Mouse (Mus musculus) hindbrain, embryonic 16.5 days (tissue): ENCODE measurements around the gene Vwf. TPM values are rescaled to one million over a fixed set of nuclear protein-coding genes. Genes with fewer than 3 reads are reported as not detected.

Source experiments
- ATAC-seq: fragments of 200-750 bp; cut with Nextera tagmentation; 2 replicates; pipeline ENCODE4 v1.8.0; 2017; ENCODE audit warnings: moderate TSS enrichment, moderate library complexity
- H3K27ac ChIP-seq: fragments of 300-500 bp; sonication (generic); 2 replicates; pipeline ENCODE4 v1.5.1; 2014; ENCODE audit warnings: low read depth, mild to moderate bottlenecking, control low read depth, low read length, moderate library complexity
- H3K27me3 ChIP-seq: fragments of 300-500 bp; sonication (generic); replicated peaks from 2 replicates; pipeline ENCODE4 v1.6.1; 2014; ENCODE audit warnings: low read length; ENCODE audit not compliant: control insufficient read depth, insufficient read depth
- H3K36me3 ChIP-seq: fragments of 300-500 bp; sonication (generic); 2 replicates; pipeline ENCODE4 v1.6.1; 2014; ENCODE audit warnings: mild to moderate bottlenecking, low read length, moderate library complexity, mixed read lengths; ENCODE audit not compliant: control insufficient read depth, insufficient read depth
- H3K4me1 ChIP-seq: fragments of 300-500 bp; sonication (generic); 2 replicates; pipeline ENCODE4 v1.6.1; 2014; ENCODE audit warnings: low read depth, low read length; ENCODE audit not compliant: control insufficient read depth, insufficient read depth
- H3K4me2 ChIP-seq: fragments of 300-500 bp; sonication (generic); 2 replicates; pipeline ENCODE4 v1.6.1; 2014; ENCODE audit warnings: mild to moderate bottlenecking, low read length, control low read depth, moderate library complexity
- H3K4me3 ChIP-seq: fragments of 300-500 bp; sonication (generic); 2 replicates; pipeline ENCODE4 v1.5.1; 2014; ENCODE audit warnings: mild to moderate bottlenecking, low read length, control low read depth, moderate library complexity
- H3K9ac ChIP-seq: fragments of 300-500 bp; sonication (generic); 2 replicates; pipeline ENCODE4 v1.6.1; 2014; ENCODE audit warnings: low read depth, mild to moderate bottlenecking, control low read depth, low read length, moderate library complexity
- H3K9me3 ChIP-seq: fragments of 300-500 bp; sonication (generic); 2 replicates; pipeline ENCODE4 v1.6.1; 2014; ENCODE audit warnings: mild to moderate bottlenecking, low read length, moderate library complexity; ENCODE audit not compliant: control insufficient read depth
- WGBS: fragments of 180-500 bp; shearing (Covaris S2); extraction: QIAGEN DNeasy Blood & Tissue Kit; methylation state at CpG from one replicate; pipeline ENCODE4 v1.1.7; 2014; 5-methylcytosine and 5-hydroxymethylcytosine counted together
- polyA plus RNA-seq: library from polyadenylated mRNA; unstranded; fragments of >200 nt; fragmentation: Nextera tagmentation; extraction: Ambion mirVana; gene quantifications from 2 replicates; pipeline ENCODE4 v1.2.1, GENCODE M21; 2015

Gene Vwf
- polyA plus RNA-seq, 1 experiment from 2014 or later: 12.9 TPM

- no peaks in the 10 kb centered on the region for H3K27me3 ChIP-seq
- no peak overlapping the region for H3K4me3 ChIP-seq
- WGBS: 65% methylated on average over 8 of the region's 8 CpGs
- ATAC-seq: no peak
- no peaks in the 10 kb centered on the region for H3K36me3 ChIP-seq
- no peaks in the 10 kb centered on the region for H3K9me3 ChIP-seq
- no peaks in the 10 kb centered on the region for H3K4me1 ChIP-seq
- H3K9ac ChIP-seq: no peak overlapping the region
- H3K27ac ChIP-seq: no peak overlapping the region
- H3K4me2 ChIP-seq: no peak overlapping the region
Measured at GRCm38 (mm10) chr6:125539423-125539822, 7.2 kb upstream of the Vwf start.

- no peaks in the 10 kb centered on the region for H3K27me3 ChIP-seq
- 90% methylated on average over 10 of the region's 10 CpGs for WGBS
- H3K4me3 ChIP-seq: no peak overlapping the region
- no peak overlapping the region for H3K4me2 ChIP-seq
- no peak for ATAC-seq
- no peak overlapping the region for H3K27ac ChIP-seq
- no peak overlapping the region for H3K9ac ChIP-seq
- no peaks in the 10 kb centered on the region for H3K9me3 ChIP-seq
- no peaks in the 10 kb centered on the region for H3K36me3 ChIP-seq
- no peaks in the 10 kb centered on the region for H3K4me1 ChIP-seq
Measured at GRCm38 (mm10) chr6:125540199-125540598, 6.4 kb upstream of the Vwf start.

DNA sequence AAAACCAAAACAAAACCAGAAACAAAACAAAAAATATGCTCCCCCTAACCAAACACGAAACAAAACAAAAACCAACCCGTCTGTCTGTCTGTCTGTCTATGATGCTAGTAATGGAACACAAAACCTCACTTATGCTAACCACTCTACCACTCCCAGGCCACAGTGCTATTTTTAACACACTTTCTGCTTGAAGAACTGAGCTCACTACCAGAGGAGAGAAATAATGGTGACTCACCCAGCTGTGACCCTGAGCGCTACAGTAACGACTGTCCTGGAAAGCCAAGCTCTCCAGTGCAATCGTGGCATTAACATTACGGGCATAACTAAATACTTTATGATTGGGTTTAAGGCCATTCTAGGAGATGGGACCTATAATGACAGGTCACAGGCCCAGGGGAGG is 5.7 kb upstream of the Vwf start:
- H3K27me3 ChIP-seq: no peaks in the 10 kb centered on the region
- no peak for ATAC-seq
- H3K4me3 ChIP-seq: no peak overlapping the region
- 91% methylated on average over 6 of the region's 6 CpGs for WGBS
- H3K4me1 ChIP-seq: no peaks in the 10 kb centered on the region
- H3K36me3 ChIP-seq: no peaks in the 10 kb centered on the region
- H3K9me3 ChIP-seq: no peaks in the 10 kb centered on the region
- H3K27ac ChIP-seq: no peak overlapping the region
- no peak overlapping the region for H3K9ac ChIP-seq
- H3K4me2 ChIP-seq: no peak overlapping the region

DNA sequence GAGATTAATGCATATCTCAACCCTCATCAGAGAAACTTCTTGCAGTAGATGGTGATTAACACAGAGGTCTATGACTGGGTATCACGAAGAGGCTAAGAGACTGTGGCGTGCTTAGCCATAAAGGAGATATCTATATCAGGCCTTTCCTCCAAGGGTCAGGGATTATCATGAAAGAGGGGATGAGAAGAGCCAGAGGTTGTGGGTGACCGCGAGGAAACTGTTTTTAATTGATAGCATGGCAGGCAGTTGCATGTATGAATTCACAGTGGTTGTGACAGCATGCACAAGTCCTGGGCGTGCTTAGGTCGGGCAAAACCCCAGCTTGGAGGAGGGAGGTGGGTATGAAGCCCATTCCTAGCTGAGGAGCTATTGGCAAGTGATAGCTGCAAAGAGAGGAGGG is 5.3 kb upstream of the Vwf start:
- Histone ChIP-seq H3K9me3 (no peaks in the 10 kb centered on the region), H3K36me3 (no peaks in the 10 kb centered on the region)

DNA sequence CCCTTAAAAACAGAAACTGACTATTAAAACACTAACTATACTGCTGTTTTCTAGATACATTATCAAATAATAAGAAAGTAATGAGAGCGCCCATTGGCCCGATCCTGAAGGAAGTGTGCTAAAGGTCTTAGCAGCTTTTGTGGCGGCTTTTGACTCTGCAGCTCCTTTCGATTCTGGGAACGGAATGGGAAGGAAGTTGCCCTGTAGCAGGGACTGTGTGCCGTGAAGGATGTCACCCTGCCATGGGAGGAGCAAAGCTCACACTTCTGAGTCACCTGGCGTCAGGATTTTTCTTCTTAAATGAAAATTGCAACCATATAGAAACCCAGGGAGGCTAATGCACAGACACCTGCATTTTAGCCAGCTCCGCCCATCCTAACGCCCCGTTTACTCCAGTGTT is 1.8 kb downstream of the Vwf start:
- H3K4me2 ChIP-seq: no peak overlapping the region
- H3K36me3 ChIP-seq: no peaks in the 10 kb centered on the region
- no peaks in the 10 kb centered on the region for H3K4me1 ChIP-seq
- H3K9me3 ChIP-seq: no peaks in the 10 kb centered on the region
- ATAC-seq: no peak
- WGBS: 84% methylated on average over 10 of the region's 10 CpGs
- H3K4me3 ChIP-seq: no peak overlapping the region
- H3K27ac ChIP-seq: no peak overlapping the region
- H3K27me3 ChIP-seq: no peaks in the 10 kb centered on the region
- no peak overlapping the region for H3K9ac ChIP-seq

More for the DNA sequence above, 5.3 kb upstream of the Vwf start:
- 89% methylated on average over 6 of the region's 6 CpGs for WGBS
- Histone ChIP-seq H3K9ac (no peak overlapping the region), H3K4me1 (no peaks in the 10 kb centered on the region), H3K4me3 (no peak overlapping the region), H3K27ac (no peak overlapping the region), H3K27me3 (no peaks in the 10 kb centered on the region), H3K4me2 (no peak overlapping the region)
- no peak for ATAC-seq

DNA sequence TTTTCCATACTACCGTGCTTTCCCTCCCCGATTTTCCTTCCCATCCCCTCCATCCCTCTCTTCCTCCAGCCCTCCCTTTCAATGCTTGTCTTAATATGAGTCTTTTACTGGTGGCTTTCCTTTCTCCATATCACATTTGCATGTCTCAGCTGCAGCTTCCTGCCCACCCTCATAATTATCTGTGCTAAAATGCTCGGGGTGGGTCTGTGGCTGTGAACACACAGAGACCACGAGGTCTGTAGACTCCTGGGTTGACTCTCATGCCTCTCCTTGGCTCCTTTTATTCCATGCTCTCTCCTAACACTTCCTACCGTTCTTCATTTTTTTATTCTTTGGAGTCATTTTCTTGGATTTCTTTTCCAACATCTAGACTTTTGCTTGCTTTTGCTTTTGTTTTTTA is 3.6 kb downstream of the Vwf start:
- Histone ChIP-seq H3K36me3 (no peaks in the 10 kb centered on the region), H3K9me3 (no peaks in the 10 kb centered on the region), H3K27me3 (no peaks in the 10 kb centered on the region), H3K4me3 (no peak overlapping the region), H3K4me1 (no peaks in the 10 kb centered on the region), H3K9ac (no peak overlapping the region), H3K4me2 (no peak overlapping the region), H3K27ac (no peak overlapping the region)
- no peak for ATAC-seq
- 85% methylated on average over 5 of the region's 5 CpGs for WGBS

- Histone ChIP-seq H3K4me1 (no peaks in the 10 kb centered on the region), H3K9me3 (no peaks in the 10 kb centered on the region), H3K4me3 (no peak overlapping the region), H3K27ac (no peak overlapping the region), H3K36me3 (no peaks in the 10 kb centered on the region), H3K4me2 (no peak overlapping the region), H3K27me3 (no peaks in the 10 kb centered on the region), H3K9ac (no peak overlapping the region)
- WGBS: 61% methylated on average over 6 of the region's 6 CpGs
- no peak for ATAC-seq
Measured at GRCm38 (mm10) chr6:125552760-125553159, 6.2 kb downstream of the Vwf start.

- ATAC-seq: no peak
- no peaks in the 10 kb centered on the region for H3K4me1 ChIP-seq
- H3K36me3 ChIP-seq: no peaks in the 10 kb centered on the region
- 83% methylated on average over 4 of the region's 4 CpGs for WGBS
- no peak overlapping the region for H3K4me3 ChIP-seq
- no peak overlapping the region for H3K27ac ChIP-seq
- no peaks in the 10 kb centered on the region for H3K27me3 ChIP-seq
- no peak overlapping the region for H3K4me2 ChIP-seq
- no peaks in the 10 kb centered on the region for H3K9me3 ChIP-seq
- no peak overlapping the region for H3K9ac ChIP-seq
Measured at GRCm38 (mm10) chr6:125553551-125553950, 7.0 kb downstream of the Vwf start.

DNA sequence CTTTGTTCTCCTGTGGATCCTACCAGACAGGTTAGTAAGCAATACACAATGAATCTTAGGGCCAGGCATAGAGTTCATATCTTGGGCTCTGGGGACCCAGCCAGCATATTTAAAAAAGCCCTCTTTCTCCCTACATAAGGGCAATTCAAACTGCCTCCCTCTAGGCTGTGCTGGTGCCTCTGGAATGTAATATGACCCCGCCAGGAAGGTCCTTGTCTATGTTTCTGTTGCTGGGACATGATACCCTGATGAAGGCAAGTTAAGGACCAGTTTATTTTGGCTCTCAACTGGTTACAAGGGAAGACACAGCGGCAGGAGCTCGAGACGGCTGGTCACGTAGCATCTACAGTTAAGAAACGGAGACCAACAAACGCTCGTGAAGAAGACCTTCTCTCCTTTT is 12.3 kb downstream of the Vwf start:
- Histone ChIP-seq H3K27ac (no peak overlapping the region), H3K4me1 (no peaks in the 10 kb centered on the region)

DNA sequence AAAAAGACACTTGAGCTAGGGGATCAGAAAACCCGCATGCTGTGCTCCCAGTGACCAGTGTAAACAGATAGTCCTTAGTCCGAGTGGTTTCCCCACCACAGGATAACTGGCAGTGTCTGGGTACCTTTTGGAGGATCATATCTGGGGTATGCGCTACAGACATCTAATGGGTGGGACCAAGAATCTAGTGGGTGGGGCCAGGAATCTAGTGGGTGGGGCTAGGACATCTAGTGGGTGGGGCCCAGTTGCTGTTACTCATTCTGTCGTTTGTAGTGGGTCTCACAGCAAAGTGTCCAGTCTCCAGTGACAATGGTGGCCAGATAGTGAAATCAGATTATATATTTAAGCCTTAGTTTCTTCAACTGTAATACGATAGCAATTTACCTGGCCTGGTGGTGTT is 14.5 kb downstream of the Vwf start:
- Histone ChIP-seq H3K36me3 (no peaks in the 10 kb centered on the region), H3K27me3 (no peaks in the 10 kb centered on the region), H3K9ac (no peak overlapping the region), H3K9me3 (no peaks in the 10 kb centered on the region), H3K27ac (no peak overlapping the region), H3K4me2 (no peak overlapping the region), H3K4me1 (no peaks in the 10 kb centered on the region), H3K4me3 (no peak overlapping the region)
- no peak for ATAC-seq
- WGBS: 85% methylated on average over 5 of the region's 5 CpGs

More for the DNA sequence above, 12.3 kb downstream of the Vwf start:
- H3K4me3 ChIP-seq: no peak overlapping the region
- H3K9ac ChIP-seq: no peak overlapping the region
- no peak for ATAC-seq
- H3K36me3 ChIP-seq: no peaks in the 10 kb centered on the region
- H3K4me2 ChIP-seq: no peak overlapping the region
- H3K9me3 ChIP-seq: no peaks in the 10 kb centered on the region
- no peaks in the 10 kb centered on the region for H3K27me3 ChIP-seq
- 89% methylated on average over 8 of the region's 8 CpGs for WGBS
